Mouse (Mus musculus) B cell, adult 2 months (primary cell): ENCODE results near the gene Prkar1a.
A peak's percentile ranks its signal among the peaks of the same experiment; 100 is the strongest.

Source experiments
- DNase-seq, 2 experiments: peaks; one replicate each; pipeline ENCODE4 v3.0.0; 2022

The Prkar1a gene

DNA sequence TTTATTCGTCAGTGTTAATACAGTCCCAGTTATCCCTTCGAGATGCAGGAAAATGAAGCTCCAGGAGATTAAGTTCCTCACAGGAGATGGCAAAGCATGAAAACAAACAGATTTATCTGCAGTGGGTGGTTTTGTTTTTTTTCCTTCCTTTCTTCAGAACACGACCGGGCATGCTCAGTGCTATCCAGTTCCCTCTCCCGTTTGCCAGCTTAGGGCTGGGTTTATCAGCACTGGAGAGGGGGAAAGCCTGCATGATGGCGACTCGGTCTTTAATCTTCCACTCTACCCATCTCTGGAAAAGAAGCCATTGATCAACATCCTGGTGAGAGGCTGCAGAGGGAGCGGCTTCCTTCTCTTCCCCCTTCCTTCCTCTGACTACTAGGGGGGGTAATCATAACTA, at the start of gene Prkar1a:
Gene Prkar1a (plus strand): TSS at position 200 of the 400 bp plus-strand sequence.
- DNase-seq, result no peak

DNA sequence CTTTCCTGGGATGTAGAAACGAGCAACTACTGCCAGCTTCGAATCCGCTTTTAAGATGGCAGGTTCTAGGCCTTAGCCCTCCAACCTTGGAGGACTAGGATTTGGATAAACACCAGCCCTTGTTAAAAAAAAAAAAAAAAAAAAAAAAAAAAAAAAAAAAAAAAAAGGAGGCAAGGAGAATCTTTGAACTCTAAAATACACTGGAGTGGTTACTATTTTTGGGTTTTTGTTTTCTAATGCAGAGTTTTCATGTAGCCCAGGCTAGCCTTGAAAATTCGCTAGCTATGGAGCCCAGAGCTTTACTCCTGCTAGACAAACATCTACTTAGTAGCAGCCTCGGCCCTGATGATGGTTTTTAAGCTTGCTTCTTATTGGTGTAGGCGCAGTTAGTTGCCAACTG, 41.6 kb upstream of the Prkar1a start:
- DNase-seq, result no peak

DNA sequence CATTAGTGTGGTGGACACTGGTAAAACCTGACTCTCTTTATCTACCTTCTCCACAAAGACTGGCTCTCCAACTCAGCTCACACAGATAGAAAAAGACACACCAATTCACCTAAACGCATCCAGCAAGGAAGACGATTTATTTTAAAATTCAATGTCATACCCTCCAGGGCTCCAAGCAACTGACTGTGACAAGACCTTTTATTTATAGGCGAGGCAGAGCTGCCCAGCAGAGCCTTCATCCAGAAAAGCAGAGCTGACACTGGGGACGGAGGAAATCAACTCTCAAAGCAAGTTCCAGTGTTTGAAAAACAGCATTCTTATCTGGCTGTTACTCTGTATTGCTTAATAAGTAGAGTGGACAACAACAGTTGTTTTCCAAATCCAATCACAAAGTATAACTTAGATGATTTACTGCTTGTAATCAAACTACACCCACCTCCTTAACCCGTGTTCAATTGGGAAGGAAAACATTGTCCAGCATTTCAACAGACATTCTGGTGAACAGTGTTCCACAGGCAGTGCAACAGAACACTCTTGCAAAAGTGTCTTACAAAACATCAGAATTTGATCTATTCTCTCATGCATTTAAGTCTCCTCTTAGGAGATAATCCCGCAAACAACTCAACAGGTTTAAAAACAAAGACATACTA, 40.1 kb upstream of the Prkar1a start:
- DNase-seq, result no peak

DNA sequence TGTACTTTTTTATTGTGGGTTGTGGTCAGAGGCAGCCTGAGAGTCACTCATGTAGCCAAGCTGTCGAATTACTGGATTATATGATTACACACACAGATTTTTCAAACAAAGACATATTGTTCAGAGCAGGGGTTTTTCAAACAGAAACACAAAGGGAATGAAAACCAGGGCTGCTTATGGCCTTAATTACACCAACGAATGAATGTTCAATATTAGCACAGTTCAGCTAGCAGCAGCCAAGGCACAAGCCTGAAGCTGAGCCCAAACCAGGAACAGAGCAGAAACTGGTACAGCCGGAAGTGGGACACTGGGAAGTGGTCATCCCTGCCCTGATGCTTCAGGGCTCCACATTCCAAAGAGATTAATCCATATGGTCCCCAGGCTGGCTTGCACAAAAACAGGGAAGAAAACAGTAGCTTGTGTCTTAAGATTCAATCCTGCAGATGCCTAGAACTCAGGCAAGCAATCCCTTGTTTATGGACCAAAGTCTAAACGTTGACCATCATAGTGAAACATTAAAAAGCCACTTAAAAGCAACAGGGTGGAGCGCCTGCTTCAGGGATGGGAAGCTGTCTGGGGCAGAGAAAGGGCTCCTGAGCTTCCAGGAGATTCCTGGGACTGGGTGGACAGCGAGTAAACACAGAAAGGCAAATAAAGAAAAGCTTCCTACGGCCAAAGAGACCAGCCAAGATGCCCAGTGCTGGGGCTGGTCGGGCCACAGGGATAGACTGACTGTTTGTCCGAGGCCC, 39.0 kb upstream of the Prkar1a start:
- peak in 1 of 2 experiments; percentile 10 for DNase-seq

DNA sequence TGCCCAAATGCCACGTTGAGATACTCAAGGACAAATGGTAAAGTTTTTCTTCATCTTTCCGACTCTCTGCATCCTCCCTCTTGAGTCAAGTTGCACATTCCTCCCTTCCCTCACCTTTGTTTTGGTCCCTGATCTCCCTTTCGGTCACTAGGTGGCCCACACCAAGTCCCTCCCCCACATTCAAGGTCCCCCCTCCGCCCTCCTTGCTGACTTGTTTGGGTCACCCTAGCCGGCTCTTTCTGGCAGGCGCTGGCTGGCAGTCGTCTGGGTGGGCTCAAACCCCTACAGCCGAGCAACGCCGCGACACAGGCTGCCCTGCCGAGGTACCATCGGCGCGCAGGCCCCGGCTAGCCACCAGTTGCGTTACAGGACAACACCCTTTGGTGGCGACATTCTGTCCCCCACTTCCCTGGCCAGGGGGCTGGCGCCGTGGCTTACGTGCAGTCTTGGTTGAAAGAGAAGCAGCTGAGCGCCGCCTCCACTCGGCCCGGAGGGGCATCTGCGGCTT, 38.4 kb upstream of the Prkar1a start:
- DNase-seq, result no peak

DNA sequence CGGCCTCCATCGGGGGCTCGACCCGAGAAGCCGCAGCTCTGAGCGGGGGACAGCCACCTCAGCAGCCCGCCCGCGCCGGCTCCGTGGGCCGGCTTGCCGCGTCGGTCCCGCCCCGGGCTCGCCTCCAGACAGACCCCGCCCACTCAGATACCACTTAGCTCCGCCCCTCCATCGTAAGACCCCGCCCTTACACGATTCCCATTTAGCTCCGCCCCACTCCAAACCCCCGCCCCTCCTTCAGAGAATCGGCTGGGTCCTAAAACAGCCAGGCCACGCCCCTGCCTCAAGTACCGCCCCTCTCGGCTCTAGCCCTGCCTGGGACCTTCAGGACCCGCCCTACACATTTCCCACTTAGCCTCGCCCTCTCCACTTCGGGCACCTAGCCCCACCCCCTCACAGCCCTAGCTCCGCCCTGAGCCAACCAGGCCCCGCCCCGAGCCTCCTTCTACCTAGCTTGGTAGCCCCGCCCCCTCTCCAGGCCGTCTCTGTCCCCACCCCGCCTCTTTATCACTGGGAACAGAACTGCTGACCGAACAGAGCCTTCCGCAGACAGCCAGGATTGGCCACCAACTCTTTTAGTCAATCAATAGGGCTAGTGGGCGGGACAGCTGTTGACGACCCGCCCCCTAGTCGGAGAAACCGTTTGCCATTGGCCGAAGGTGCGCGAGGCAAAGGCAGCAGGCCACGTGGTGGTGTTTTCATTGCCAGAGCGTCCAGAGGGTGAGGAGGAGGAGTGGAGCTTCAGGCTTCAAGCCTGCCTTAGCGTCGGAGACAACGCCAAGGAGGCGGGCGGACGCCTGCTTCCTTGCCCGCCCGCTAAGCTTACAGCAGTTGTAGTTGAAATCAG, 37.7 kb upstream of the Prkar1a start, which contains the start of gene Wipi1:
Gene Wipi1 (minus strand): TSS at position 665 of the 847 bp plus-strand sequence.
- peak; percentile 97 to 99 for DNase-seq

DNA sequence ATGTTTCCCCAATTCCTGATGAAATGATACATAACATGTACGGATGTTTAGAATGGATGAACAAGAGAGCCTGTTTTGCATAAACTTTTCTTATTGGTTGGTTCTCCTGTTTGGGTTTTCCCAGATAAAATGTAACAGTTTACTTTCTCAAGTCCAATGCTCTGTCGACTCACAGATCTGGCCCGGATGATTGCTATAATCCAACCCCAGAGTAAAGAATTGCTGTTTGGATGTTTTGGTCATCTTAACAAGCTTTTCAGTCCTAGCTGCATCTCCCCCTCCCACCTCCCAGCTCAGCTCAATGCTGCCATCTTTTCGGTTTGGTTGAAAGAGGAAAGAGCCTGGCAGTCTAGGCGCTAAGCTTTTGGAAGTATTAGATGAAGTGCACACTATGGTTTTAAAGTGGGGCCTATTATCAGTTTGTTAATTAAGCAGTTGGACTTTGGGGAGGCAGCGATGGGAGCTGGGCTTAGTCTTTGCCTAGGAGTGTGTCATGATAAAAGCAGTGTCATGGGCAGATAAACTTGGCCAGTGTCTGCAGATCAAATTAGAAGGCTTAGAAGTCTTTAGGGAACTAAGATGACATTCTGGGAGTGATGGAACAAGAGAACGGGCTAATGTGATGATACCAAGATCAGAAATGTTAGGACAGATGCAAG, 36.2 kb upstream of the Prkar1a start:
- no peak for DNase-seq

DNA sequence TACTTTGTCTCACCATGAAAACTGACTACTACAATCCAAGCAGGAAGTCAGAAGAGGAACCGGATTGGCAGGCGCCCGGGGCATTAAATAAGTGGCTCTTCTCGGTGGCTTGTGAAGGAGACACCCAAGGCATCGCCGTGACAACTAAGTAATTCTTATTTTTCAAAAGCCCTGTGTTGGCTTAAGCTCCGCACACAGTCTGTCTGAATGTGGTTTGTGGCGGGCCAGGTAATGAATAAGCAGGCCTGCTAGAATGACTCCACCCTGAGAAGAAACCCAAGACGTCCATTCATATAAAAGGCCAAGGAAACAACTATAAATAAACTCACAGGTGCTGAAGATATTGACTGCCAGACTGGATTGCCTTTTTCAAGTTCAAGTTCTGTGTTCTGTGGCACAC, 33.9 kb upstream of the Prkar1a start:
- peak; percentile 13 to 17 for DNase-seq

DNA sequence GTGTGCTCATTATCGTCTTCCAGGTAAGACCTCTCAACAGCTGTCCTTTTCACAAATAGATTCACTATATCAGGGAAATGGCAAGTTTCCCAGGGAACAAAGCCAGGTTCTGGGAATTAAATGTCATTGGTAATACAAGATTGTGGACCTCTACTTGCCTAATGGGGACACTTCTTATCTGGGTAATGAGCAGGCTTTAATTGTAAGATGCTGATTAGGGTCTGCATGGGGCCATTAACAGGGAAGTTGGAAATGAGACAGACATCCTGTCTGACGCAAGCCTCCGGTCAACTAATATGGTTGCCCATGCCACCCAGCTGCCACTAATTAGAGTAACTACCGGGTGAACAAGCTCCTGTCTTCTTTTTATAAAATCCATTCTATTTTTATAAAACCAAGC, 32.9 kb upstream of the Prkar1a start:
- DNase-seq, result no peak

DNA sequence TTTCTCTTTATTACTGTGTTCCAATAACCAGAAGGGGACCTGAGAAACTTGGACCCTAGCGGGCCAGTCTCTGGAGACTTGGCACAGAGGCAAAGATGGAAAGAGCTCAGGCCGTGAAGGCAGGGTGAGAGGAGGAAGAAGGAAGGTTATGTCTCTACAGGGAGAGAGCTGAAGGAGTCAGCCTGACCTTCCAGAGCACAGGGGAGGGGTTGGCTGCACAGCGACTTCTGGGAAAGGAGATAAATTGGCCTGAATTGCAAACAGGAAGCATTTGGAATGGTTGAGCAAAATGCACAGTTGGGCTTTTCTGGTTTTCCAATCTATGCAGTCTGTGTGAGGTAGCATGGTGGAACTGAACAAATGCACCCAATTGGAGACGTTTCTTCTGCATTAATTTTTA, 32.4 kb upstream of the Prkar1a start:
- no peak for DNase-seq

DNA sequence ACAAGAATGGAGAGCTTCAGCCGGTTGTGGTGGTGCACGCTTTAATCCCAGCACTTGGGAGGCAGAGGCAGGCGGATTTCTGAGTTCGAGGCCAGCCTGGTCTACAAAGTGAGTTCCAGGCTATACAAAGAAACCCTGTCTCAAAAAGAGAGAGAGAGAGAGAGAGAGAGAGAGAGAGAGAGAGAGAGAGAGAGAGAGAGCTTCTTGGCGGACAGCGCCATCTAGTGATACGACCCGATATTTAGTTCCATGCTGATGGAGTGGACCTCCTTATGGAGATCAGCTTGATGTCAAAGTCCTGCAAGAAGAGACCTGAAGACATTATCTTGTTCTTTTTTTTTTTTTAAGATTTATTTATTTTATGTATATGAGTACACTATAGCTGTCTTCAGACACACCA, 30.1 kb upstream of the Prkar1a start:
- peak; percentile 73 for DNase-seq

DNA sequence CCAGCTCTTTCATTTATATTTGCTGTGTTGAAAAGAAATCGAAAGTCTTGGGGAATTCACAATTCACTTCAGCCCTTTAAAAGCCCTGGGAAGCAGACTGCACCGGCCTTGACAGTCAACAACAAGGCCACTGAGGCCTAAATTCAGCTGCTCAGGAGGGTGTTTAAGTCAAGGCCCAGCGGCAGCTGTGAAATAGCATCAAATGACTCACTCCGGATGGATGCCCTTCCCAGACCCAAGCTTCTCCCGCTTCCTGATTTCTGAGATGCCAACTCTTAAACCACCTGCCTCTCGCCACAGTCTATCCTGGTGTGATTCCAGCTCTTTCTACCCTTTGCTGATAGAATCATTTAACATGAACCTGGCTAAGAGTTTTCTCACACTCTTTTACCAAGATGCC, 28.8 kb upstream of the Prkar1a start:
- DNase-seq, result no peak

DNA sequence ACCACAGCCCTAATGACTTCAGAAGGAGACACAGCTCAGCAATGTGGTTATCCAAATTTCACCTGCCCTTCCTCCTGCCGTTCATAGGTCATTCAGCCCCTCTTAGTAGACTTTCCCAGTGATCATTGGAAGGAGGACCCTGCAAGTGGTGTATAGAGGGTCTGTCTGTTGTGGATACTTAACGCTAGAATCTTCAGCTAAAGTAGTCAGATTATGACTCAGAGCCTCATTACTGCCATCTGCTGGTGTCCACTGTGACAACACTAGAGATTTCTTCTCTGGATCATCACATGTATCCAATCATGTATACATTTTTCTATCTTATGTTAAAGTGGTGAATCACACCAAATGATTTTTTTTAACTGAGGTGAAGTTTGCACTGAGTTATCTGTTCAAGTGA, 28.0 kb upstream of the Prkar1a start:
- DNase-seq, result peak; percentile 64 to 69

DNA sequence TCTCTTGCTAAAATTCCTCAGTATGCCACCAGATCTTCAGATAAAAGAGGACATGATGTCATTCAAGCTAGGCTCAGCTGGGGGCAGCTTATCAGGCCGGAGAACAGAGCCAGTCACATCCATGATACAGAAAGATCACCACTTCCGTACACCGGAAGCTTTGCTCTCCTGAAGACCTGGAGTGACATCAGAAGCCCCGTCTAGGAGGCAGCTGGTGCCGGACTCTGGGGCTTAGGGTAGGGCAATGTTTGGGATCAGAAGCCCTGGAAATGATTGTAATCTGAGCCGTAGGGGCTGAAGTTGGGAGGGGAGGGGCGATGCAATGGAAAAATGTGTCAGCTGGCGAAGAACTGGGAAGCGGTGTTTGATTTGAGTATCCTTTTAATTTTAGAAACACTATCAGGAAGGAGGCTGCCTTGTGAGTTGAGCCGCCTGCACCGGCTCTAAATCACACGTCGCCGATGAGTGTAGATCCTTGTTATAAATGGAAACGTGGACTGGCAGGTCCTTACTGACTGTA, 26.6 kb upstream of the Prkar1a start:
- no peak for DNase-seq

DNA sequence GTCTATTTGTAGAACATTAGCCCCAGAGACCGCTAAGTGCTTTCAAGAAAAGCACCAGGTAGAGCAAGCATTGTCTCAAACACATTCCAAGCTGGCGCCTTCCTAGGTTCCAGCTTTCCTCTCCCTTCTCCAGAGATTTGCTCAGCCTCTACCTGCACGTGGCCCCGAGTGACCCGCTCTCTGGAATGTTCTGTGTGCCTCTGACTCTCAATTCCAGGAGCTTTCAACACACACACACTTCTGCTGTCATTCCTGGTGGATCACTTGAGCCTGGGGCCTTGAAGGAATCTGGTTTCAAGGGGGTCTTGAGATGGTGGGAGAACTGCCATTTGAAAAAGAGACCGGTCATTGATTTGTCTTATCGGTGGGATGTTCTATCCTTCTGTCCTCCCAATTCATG, 26.0 kb upstream of the Prkar1a start:
- DNase-seq, result no peak

DNA sequence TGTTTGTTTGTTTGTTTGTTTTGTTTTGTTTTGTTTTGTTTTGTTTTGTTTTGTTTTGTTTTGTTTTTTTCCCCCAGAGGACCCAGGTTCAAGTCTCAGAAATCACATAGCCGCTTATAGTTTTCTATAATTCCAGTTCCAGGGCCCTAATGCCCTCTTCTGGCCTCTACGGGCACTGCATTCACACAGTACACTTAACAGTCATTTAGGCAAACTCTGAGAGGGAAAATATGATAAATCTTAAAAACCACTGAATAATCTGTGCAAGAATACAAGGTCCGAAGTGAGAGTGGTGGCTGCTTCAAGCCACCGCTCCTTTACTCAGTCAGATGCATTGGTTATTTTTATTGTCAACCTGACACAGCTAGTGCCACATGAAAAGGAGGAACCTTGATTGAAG, 21.6 kb upstream of the Prkar1a start:
- peak; percentile 33 to 41 for DNase-seq

DNA sequence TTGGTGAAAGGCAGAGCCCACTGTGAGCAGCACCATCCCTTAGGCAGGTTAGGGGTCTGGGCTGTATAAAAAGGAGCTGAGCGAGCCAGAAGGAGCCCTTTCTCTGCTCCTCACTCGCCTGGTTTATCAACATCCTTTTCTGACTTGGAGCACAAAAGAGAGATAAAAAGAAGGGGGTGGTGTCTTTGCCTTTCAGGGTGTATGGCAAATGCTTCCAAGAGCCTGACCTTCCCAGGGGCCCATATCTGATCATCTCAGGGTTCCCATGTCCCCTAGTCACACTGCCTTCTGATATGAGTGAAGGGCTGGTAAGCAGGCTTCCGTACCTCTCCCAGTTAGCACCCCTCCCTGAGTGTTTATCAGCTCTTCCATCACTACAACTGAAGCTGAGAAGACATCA, 21.1 kb upstream of the Prkar1a start:
- DNase-seq, result no peak

DNA sequence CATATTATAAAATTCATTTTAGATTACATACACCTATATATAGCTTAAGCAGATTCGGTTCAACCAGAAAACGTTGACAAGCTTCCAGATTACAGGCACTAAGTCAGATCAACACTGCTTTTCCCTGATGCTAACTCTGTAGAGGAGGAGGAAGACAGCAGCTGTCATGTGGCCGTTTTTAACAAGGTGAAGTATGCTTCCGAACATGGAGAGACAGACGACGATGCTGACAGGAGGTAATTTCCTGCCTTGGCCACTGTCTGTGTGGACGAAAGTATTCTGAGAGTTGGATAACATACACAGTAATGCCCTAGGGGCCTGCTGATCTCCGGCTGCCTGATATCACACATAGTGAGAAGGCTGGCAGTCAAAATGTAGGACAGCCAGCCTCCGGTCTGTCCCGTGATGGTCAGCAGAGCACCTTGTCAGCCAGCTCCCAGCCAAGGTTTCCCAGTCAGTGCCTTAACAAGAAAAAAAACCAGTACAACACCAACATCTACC, 20.1 kb upstream of the Prkar1a start:
- DNase-seq, result no peak

DNA sequence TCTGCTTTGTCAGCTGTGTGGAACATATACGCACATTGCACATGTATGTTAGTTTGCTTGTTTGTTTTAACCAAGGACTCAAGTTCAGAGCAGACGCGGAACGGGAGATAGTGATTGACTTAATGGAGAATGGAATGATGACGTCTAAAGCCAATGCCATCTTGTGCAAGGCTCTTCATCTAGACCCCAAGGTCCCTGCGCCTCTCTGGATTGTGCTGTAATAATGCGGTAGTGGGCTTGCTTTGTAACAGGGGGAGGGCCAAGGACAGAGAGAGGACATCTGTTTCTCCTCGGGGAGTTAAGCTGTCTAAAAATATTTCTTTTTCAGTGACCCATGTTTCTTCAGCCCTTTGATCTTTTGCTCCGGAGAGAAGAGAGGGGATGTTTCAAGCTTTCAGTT, 14.3 kb upstream of the Prkar1a start:
- DNase-seq, result no peak

DNA sequence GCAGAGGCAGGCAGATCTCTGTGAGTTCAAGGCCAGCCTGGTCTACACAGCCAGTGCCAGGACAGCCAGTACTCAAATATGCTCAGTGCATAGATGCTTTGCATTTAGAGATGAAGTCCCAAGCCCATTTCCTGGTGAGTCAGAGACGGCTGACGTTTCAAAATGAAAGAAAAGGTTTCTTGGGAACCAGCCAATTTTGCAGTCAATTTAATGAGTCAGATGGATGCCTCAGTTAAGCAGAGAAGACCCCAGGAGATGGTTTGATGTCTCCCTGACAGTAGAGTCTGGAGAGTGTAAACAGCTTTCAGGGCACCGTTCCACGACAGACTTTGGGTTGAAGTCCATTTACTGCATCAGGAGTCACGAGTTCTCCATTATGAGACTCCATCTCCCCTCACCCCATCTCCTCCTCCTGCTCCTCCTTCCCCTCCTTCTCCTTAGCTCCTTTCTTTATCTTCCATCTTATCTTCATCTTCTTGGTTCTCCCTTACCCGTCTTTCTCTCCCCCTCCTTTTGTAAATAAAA, 13.3 kb upstream of the Prkar1a start:
- no peak for DNase-seq

DNA sequence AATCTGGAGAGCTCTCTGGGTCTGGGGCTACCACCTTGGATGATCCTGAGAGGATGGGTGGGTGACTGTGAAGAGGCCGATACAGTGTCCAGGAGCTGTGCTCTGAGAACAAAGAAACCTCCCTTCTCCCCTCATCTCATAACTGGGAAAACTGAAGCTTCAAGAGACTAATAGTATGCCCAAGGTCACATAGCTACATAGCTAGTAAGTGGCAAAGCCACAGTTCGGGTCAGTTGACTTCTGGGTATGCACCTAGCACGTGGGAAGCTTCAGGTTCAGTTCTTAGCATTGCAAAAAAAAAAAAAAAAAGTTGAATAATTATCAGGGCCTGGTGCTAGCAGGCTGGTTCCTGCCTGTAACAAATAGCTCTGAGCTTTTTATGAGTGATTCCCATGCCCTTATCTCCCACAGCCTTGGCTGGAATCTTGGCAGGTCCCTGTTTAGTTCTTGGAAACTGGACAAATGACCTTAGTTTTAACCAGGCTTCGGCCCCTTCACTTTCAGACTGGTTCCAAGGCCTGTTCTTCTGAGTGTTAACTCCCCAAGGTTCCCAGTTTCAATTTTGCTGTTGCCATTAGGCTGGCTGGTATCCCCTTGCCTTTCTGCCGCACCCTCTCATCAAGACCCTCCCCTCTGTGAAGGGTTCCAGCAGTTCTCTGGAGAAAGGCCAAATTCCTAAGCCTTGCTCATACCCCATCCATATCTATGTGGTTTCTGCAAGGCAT, 7.5 kb upstream of the Prkar1a start:
- DNase-seq, result no peak
